Mouse (Mus musculus) spleen, postnatal 36 days (tissue): ENCODE measurements around the gene Orai3.
"Not testable (repeated sequence)": the region's sequence is repeated elsewhere in the genome, so short reads cannot be mapped to it uniquely, and the experiment has no call there.

Experiments used
- DNase-seq, 2 experiments: peaks; one replicate each; pipeline ENCODE4 v3.0.0; 2022; ENCODE audit warnings: low spot score in 2 of 2, mixed read lengths in 1 of 2

Gene Orai3

DNA sequence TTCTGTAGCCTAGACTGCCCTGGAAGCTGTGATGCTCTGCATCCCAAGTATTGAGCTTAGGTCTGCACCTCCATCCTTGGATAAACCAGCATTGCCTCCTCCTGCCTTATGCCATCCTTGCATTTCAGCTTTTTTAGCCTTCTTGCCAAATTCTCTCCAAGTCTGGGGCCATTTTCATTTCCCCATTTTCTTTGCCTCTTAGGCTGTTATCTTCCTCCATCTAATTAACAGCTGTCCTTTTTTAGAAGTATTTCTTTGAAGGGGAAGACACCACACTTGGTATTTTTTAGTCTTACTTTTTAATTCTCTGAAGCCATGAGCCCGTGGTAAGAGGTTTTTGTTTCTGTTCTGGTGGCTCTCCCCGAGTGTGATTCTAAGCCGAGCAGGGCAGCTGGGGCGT lies 6.0 kb upstream of the Orai3 start:
- DNase-seq, result no peak

DNA sequence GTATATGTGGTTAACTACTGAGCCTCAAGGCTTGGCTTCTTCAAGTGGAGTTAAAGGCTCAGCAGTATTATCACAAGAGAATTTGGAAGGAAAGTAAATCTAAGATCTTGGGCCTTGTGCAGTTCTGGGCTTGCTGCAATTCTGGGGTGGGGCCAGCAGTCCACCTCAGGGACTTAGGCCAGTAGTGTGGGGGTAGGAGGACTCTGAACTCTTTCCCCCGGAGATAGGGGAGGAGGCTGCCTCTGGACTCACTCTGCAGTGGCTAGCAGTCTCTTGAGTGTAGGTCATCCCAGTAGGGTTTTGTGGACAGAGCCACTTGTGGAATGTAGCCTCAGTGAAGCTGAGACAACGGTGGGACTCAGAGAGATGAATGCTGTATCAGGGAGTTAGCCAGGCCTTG lies 3.9 kb upstream of the Orai3 start:
- DNase-seq, result no peak

DNA sequence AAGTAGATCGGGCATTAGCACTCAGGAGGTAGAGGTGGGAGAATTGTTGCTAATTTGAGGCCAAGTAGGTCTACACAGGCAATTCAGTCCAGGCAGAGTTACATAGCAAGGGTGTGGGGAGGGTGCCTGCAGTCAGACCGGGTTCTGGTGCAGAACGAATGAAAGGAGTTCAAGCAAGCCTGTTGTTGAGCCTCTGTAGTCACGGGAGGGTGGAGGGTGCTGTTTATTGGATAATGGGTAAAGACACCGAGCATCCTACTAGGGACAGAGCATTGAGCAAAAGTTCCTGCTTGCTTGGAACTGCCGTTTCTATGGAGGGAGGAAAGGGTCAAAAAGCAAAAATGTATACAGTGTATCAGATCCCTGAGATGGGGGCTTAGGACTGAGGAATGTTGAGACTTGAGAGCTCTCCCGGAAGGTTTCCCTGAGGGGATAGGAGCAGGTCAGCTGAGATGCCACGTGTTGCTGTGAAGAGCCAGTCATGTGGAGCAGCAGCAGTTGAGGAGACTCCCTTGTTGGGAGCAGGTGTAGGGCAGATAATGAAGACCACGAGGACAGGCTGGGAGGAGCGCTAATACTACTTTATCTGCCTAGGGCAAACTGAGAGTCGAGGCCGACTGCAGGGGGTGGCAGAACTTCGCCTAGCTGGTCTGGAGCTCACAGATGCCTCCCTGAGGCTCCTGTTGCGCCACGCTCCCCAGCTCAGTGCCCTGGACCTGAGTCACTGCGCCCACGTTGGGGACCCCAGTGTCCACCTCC lies 2.6 kb upstream of the Orai3 start:
- DNase-seq, result peak; percentile 60 to 72

DNA sequence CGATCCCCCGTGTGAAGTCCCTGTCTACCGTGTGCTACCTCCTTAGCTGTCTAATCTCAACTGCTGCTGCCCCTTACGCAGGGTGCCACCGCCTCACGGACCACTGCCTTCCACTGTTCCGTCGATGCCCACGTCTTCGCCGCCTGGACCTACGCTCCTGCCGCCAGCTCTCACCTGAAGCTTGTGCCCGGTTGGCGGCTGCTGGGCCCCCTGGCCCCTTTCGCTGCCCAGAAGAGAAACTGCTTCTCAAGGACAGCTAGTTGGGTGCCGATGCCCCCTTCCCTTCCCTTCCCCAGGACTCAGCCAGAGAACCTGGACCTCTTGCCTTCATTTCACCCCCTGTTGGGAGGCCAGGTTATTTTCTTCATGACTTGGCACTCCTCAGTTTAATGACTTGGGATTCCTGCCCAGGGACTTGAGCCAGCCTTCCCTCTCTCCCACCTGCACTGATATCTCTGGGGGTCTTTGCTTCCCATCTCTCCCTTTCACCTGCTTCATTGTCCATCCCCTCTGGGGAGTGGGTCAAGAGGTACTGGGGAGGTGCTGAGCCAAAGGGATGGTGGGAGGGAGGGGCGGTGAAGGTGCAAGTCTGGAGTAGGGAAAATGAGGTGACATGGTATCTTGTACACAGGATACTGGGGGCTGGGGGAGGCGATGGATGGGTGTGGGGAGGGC lies 1.8 kb upstream of the Orai3 start:
- peak in 1 of 2 experiments; percentile 15 for DNase-seq

DNA sequence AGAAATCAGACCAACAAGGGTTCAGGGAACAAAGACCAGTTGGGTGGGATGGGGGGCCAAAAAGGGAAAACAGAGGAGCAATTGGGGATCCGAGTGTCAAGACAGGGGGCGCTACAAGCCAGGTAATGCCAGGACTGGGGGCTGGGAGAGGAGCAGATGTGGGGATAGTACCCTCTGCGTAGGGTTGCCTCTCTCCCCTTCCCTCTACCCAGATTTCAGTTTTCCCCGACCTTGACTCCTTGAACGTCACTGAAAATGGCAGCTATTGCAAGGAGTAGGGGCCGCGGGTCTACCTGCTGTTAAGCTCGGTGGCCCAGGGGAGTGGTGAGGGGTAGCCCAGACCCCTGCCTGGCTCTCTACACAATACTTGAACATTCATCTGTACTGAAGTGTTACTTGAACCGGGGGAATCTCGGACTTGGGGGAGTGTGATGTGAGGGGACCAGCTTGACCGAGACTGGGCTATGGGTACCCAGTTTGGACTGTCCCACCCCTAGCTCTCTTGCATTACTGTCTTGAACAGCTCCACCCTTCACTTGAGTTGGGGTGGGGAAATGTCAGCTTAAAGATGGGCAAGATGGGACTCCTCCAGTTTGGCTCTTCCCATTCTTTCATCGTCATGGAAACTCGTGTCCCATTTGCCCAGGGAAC lies 1.1 kb upstream of the Orai3 start:
- DNase-seq, result peak in 1 of 2 experiments; percentile 28

DNA sequence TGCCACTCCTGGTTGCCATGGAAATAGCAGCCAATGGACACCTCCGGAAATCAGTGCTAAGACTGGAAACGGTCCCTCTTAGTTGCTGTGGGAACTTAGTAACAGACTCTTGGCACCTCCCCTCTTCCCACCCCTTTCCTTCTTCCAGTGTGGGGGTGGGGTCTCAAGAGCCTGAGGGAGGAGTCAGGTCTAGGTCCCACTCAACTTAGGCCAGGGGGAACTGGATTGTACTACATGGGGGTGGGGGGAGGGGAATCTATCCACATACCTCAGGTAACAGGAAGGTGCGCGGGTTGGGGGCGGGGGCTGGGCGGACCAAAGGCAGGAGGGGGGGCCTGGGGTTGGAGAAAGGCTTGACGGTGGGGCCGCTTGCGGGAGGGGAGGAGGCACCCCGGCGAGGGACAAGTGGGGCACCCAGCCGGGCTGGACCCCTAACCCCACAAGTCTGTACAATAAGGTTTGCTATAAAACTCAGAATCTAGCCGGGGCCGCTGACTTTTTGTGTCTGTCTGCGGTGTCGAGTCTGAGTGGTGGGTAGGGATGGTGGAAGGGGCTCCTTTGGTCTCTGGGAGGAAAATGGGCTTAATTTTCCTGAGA lies 520 bp upstream of the Orai3 start:
- peak; percentile 64 to 76 for DNase-seq

DNA sequence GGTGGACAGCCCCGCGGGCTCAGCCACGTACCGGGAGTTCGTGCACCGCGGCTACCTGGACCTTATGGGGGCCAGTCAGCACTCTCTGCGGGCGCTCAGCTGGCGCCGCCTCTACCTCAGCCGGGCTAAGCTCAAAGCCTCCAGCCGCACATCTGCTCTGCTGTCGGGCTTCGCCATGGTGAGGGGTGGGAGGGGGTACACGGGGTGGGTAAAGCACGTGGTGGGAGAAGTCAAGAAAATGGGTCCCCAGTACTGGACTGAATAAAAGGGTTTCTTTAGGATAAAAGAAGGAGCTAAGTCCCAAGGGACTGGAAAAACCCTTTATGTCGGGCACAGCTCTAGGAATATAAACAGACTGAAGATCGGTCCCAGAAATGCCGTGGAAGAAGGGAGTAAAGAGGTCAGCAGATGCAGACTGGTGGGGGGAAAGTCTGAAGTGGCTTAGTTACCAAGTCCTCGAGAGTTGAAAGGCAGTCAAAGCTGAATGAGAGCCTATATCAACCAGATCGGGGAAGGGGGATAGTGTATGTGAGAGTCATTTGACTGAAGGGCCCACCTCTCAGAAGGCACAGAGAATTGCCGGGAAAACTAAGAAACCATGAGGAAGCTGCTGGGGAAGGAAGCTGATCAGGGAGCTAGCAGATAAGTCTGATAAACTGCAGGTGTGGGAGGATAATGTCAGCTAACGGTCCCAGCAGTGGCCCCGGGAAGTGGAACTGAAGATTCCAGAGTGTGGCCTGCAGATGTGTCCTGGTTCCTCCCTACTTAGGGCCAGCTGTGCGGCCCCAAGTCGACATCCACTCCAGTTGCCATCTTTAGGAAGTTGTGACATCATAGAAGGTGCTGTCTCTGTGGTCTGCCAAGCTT lies 657 bp downstream of the Orai3 start:
- no peak for DNase-seq

DNA sequence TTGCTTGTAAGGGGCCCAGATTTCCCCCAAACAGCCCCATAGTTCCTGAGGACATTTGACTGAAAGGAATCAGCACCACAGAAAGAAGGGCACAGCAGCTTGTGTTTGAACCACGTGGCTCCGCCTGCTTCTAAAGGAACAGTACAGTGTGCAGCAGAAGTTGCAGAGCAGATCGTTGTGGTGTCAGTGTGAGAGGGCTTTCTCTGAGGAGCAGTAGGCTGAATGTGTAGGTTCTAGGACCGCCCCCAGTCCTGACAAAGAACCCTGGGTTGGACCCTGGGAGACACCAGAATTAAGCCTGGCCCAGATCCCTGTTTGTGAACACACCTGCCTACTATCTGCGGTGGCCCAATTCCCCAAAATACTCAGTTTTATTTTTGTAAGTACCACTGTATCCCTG lies 1.6 kb downstream of the Orai3 start:
- DNase-seq, result no peak

DNA sequence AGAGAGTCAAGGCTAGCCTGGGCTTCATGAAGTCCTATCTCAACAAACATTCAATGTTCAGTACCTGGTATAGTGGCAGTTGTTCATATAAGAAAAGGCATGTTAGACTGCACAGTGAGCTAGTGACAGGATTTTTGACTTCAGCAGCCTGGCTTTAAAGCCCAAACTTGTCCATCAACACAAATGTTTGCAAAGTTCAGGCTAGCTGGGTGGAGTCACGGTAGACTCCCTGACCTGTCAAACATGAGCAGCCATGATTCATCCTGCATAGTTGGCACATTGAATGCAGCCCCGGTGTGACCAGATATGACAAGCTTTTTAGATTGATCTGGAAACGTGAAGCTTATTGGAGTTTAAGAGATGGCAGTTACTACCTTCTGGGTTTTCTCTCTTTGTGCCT lies 2.5 kb downstream of the Orai3 start:
- no peak for DNase-seq

DNA sequence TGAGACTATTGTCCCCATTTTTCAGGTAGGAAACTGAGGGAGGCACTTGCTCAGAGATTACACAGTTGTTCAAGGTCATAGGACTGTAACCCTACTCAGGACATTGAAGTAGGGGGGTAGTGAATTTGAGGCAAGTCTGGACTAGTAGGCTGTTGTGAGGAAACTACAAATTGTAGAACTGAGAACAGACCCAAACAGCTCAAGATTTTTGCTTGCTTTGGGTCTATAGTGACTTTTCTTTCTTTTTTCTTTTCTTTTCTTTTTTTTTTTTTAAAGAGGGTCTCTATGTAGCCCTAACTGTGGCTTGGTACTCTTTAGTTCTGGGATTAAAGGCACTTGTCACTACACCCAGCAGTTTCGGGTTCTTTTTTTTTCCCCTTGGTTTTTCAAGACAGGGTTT lies 2.9 kb downstream of the Orai3 start:
- no peak for DNase-seq

DNA sequence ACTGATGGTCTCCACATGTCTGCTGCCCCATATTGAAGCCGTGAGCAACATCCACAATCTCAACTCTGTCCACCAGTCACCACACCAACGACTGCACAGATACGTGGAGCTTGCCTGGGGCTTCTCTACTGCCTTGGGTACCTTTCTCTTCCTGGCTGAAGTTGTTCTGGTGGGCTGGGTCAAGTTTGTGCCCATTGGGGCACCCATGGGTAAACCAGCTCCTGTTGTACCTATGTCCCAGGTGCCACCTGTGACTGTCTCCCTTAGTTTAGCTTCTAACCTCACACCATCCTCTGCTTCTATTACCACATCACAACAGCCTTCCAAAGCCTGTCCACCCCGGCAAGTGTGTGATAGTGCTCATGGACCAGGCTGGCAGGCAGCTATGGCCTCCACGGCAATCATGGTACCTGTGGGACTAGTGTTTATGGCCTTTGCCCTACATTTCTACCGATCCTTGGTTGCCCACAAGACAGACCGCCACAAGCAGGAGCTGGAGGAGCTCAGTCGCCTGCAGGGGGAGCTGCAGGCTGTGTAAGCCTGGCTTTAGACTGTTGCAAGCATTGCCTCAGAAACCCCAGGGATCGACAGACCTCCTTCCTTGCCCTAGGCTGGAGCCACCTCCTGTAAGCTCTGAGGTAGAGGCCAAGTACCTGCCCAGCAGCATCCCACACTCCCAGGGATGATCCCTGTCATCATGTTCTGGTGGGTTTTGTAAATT lies 4.2 kb downstream of the Orai3 start:
- DNase-seq, result peak; percentile 67 to 77

DNA sequence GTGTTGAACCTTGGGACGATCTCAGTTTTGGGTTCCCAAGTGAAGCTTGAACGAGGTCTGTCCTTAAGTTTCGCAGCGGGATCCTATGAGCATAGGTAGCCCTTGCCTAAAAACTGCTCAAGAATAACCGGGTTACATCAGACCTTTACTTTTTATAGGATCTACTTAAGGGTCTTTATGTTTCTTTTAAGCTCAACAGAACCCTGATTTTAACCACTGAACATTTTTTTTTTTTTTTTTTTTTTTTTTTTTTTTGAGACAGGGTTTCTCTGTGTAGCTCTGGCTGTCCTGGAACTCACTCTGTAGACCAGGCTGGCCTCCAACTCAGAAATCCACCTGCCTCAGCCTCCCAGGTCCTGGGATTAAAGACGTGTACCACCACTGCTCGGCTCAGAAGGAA lies 6.2 kb downstream of the Orai3 start:
- not testable (repeated sequence) for DNase-seq

DNA sequence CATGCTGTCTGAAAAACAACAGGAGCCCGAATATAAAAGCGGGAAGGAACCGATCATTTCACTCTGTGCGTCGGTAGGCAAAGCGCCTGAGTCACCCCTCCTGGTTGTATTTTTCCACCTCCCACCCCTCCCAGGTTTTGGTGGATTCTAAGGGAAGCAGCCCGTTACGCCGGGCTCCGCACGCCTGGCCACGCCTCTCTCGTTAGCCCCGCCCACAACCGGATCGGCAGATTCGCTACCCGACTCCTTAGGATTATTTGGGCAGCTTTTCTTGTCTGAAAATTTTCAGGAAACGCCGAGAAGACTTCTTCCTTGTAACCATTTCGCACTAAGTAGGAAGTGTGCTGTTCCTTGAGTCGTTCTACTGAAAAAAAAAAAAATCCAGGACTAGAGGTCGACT lies 6.8 kb downstream of the Orai3 start, which contains the start of gene Setd1a:
Gene Setd1a (plus strand): TSS at position 245 of the 400 bp plus-strand sequence.
- peak; percentile 67 to 79 for DNase-seq

DNA sequence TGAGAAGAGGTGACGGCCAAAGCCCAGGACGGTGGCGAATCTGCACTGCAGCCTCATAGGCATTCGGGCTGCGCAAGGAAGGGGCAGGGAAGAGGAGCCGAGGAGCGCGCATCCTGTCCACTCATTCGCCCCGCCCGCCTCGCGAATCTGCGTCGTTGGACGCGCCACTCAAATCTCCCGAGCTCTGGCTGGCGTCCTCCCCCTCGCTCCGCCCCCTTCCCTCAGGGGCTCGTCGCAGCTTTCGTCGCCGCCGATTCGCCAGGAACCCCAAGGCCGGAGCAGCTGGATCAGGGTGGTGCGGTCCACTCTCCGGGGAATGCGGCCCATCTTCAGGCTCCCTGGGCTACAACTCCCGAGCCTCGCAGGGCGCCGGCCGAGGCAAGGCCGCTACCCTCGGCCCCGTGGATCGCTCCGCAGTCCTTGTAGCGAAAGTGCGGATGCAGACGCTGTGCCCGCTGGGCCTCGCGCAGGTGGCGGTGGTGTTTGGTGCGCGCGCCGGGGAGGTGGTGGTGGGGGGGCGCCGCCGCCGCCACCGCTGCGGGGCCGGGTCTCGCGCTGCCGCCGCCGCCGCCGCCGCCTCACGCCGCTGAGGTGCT lies 7.4 kb downstream of the Orai3 start:
- peak; percentile 96 to 97 for DNase-seq

DNA sequence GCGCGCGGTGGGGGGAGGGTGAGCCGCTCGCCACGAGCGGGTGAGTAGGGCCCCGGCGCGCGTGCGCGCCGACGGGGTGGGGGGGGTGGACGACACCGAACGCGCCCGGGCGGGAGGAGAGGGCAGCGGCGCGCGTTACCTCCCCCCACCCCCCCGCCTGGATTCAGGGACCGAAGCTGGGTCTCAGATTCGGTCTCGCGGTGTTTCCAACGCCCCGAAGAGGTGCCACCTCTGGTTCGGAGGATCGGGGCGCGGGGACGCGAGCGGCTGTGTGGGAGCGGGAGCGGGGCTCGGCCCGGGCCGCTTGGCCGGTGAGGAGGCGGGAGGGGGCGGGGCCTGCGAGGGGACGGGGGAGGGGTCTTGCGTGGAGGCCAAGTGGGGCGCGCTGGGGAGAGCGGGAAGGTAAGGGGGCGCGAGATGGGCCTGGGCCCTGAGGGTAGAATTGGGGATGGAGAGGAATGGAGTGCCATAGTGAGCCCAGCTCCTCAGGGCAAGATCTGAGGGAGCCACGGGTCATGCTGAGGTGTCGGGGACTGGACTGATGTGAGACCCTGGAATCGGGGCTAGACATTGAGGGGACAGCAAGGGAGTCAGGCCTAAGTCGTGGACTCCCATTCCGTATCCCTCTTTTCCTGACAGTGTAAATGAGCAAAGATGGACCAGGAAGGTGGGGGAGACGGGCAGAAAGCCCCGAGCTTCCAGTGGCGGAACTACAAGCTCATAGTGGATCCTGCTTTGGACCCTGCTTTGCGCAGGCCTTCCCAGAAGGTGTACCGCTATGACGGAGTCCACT lies 8.1 kb downstream of the Orai3 start:
- DNase-seq, result peak; percentile 38 to 48

DNA sequence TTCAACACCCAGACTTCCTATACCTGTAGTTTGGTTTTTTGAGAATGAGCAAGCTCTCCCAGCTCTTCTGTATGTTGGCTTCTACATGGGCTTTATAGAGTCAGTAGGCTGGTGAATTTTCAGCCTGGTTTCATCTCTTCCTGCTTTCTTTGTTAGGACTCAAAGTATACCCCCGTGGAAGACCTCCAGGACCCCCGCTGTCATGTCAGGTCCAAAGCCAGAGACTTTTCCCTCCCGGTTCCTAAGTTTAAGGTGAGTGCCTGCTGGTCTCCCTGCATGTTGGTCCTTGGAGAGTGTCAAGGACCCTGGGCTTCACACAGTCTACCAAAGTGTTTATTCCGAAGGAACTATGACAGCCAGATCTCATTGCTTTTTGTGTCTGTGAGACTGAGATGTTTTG lies 8.7 kb downstream of the Orai3 start:
- no peak for DNase-seq

DNA sequence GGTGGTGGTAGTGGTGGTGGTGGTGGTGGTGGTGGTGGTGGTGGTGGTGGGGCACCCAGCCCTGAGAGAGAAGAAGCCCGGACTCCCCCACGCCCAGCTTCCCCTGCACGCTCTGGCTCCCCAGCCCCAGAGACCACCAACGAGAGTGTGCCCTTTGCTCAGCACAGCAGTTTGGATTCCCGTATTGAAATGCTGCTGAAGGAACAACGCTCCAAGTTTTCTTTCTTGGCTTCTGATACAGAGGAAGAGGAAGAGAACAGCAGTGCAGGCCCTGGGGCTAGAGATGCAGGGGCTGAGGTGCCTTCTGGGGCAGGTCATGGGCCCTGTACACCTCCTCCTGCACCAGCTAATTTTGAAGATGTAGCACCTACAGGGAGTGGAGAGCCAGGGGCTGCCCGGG lies 15.7 kb downstream of the Orai3 start, which contains the start of gene Gm49388:
Gene Gm49388 (plus strand): TSS at position 301 of the 400 bp plus-strand sequence.
- no peak for DNase-seq

DNA sequence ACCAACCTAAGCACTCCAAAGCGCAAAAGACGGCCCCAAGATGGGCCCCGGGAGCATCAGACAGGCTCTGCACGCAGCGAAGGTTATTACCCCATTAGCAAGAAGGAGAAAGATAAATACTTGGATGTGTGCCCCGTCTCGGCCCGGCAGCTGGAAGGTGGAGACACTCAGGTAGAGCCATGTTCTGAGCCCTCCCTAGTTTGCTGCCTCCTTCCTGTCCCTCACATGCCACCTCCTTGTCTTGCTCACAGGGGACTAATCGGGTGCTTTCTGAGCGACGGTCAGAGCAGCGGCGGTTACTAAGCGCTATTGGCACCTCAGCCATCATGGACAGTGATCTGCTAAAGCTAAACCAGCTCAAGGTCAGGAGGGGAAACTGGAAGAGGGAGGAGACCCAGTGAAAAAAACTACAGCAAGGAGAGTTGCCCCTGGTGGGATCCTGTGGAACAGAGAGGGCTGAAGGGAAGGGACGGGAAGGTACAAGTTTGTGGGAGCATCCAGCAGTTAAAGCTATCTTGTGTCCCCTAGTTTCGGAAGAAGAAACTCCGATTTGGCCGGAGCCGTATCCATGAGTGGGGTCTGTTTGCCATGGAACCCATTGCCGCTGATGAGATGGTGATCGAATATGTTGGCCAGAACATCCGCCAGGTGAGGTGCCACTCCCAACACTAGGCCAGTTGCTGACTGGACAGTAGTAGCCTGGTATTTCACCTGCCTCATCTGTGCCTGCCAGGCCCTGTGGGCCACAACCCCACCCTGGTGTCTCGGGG lies 27.6 kb downstream of the Orai3 start:
- no peak for DNase-seq

DNA sequence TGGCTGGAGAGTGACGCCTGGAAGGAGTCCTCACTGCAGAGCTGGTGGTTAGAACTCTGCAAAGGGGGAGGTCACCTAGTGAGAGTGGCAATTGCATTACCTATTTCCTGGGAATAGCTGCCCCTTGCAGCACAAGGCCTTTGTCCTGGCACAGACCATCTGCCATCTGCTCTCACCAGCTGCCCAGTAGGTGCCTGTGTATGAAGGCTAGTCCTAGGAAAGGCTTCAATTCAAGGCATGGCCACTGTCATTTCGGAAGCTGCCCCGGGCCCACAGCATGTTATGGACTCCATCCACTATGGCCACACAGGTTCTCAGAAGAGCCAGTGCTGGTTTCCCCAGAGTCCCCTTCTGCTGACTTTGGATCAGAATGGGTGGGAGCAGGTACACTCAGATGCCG lies 29.0 kb downstream of the Orai3 start:
- DNase-seq, result no peak
